Mouse (Mus musculus) urinary bladder, postnatal 14 days (tissue): ENCODE data around the gene Mrtfa.

Source experiments
- DNase-seq: peaks from one replicate; pipeline ENCODE4 v3.0.0; 2021; ENCODE audit warnings: low spot score

Gene Mrtfa

GRCm38 (mm10) chr15:81197197-81197596 lies 6.6 kb upstream of the Mrtfa start:
- DNase-seq: no peak

GRCm38 (mm10) chr15:81195447-81195846 lies 4.9 kb upstream of the Mrtfa start:
- no peak for DNase-seq

GRCm38 (mm10) chr15:81194791-81195190 lies 4.2 kb upstream of the Mrtfa start:
- no peak for DNase-seq

GRCm38 (mm10) chr15:81192858-81193257 lies 2.3 kb upstream of the Mrtfa start:
- DNase-seq: no peak

GRCm38 (mm10) chr15:81192316-81192715 lies 1.8 kb upstream of the Mrtfa start:
- DNase-seq: no peak

GRCm38 (mm10) chr15:81191303-81191702 lies 746 bp upstream of the Mrtfa start:
- DNase-seq: no peak

- peak; percentile 38 for DNase-seq
These were observed 437 bp downstream of the Mrtfa start for GRCm38 (mm10) chr15:81190011-81190629.

- DNase-seq: no peak
These were observed 1.5 kb downstream of the Mrtfa start for GRCm38 (mm10) chr15:81189061-81189460.

GRCm38 (mm10) chr15:81184913-81185312 lies 5.6 kb downstream of the Mrtfa start:
- DNase-seq: no peak

GRCm38 (mm10) chr15:81181233-81181632 lies 9.3 kb downstream of the Mrtfa start:
- no peak for DNase-seq

- DNase-seq: no peak
These were observed 11.0 kb downstream of the Mrtfa start for GRCm38 (mm10) chr15:81179523-81179922.

- DNase-seq: no peak
These were observed 11.9 kb downstream of the Mrtfa start for GRCm38 (mm10) chr15:81178703-81179102.

- DNase-seq: no peak
These were observed 12.7 kb downstream of the Mrtfa start for GRCm38 (mm10) chr15:81177860-81178259.

- no peak for DNase-seq
These were observed 14.9 kb downstream of the Mrtfa start for GRCm38 (mm10) chr15:81175633-81176032.

- DNase-seq: no peak
These were observed 18.3 kb downstream of the Mrtfa start for GRCm38 (mm10) chr15:81172259-81172658.

GRCm38 (mm10) chr15:81168735-81169134 lies 21.8 kb downstream of the Mrtfa start:
- no peak for DNase-seq

GRCm38 (mm10) chr15:81167831-81168230 lies 22.7 kb downstream of the Mrtfa start:
- DNase-seq: peak; percentile 33

GRCm38 (mm10) chr15:81166291-81166690 lies 24.3 kb downstream of the Mrtfa start:
- no peak for DNase-seq

GRCm38 (mm10) chr15:81164560-81165310 lies 25.8 kb downstream of the Mrtfa start:
- peak; percentile 50 for DNase-seq

- DNase-seq: no peak
These were observed 29.0 kb downstream of the Mrtfa start for GRCm38 (mm10) chr15:81161571-81161970.

- DNase-seq: no peak
These were observed 29.9 kb downstream of the Mrtfa start for GRCm38 (mm10) chr15:81160677-81161076.

GRCm38 (mm10) chr15:81159212-81159611 lies 31.3 kb downstream of the Mrtfa start:
- no peak for DNase-seq

- DNase-seq: no peak
These were observed 31.9 kb downstream of the Mrtfa start for GRCm38 (mm10) chr15:81158517-81159120.
